Mouse (Mus musculus) forebrain, embryonic 16.5 days (tissue): Measurements from ENCODE around the gene Rab21. TPM values are rescaled to one million over a fixed set of nuclear protein-coding genes. Genes with fewer than 3 reads are reported as not detected.

Experiments used
- ATAC-seq: fragments of 200-750 bp; cut with Nextera tagmentation; 2 replicates; pipeline ENCODE4 v1.8.0; 2017; ENCODE audit warnings: mild to moderate bottlenecking, moderate library complexity
- H3K27ac ChIP-seq: fragments of 300-500 bp; sonication (generic); 2 replicates; pipeline ENCODE4 v1.5.1; 2014; ENCODE audit warnings: low read length, control low read depth
- H3K27me3 ChIP-seq: fragments of 300-500 bp; sonication (generic); replicated peaks from 2 replicates; pipeline ENCODE4 v1.6.1; 2014; ENCODE audit warnings: low read length; ENCODE audit not compliant: control insufficient read depth, insufficient read depth
- H3K36me3 ChIP-seq: fragments of 300-500 bp; sonication (generic); 2 replicates; pipeline ENCODE4 v1.6.1; 2014; ENCODE audit not compliant: control insufficient read depth, insufficient read depth
- H3K4me1 ChIP-seq: fragments of 300-500 bp; sonication (generic); replicated peaks from 2 replicates; pipeline ENCODE4 v1.6.1; 2014; ENCODE audit warnings: low read length; ENCODE audit not compliant: control insufficient read depth, insufficient read depth
- H3K4me2 ChIP-seq: fragments of 300-500 bp; sonication (generic); 2 replicates; pipeline ENCODE4 v1.6.1; 2014; ENCODE audit warnings: mild to moderate bottlenecking, low read length, control low read depth
- H3K4me3 ChIP-seq: fragments of 300-500 bp; sonication (generic); replicated peaks from 2 replicates; pipeline ENCODE4 v1.5.1; 2014; ENCODE audit warnings: mild to moderate bottlenecking, low read length, control low read depth
- H3K9ac ChIP-seq: fragments of 300-500 bp; sonication (generic); replicated peaks from 2 replicates; pipeline ENCODE4 v1.6.1; 2014; ENCODE audit warnings: low read depth, low read length, control low read depth
- H3K9me3 ChIP-seq: fragments of 300-500 bp; sonication (generic); 2 replicates; pipeline ENCODE4 v1.6.1; 2016; ENCODE audit warnings: low read length; ENCODE audit not compliant: control insufficient read depth
- WGBS: fragments of 180-500 bp; shearing (Covaris S2); extraction: QIAGEN DNeasy Blood & Tissue Kit; methylation state at CpG from one replicate; pipeline ENCODE4 v1.1.7; 2014; 5-methylcytosine and 5-hydroxymethylcytosine counted together
- polyA plus RNA-seq: library from polyadenylated mRNA; unstranded; fragments of >200 nt; fragmentation: Nextera tagmentation; extraction: Ambion mirVana; gene quantifications from 2 replicates; pipeline ENCODE4 v1.2.1, GENCODE M21; 2015

Rab21 gene
- polyA plus RNA-seq, 1 experiment from 2014 or later: 5.1 TPM

DNA sequence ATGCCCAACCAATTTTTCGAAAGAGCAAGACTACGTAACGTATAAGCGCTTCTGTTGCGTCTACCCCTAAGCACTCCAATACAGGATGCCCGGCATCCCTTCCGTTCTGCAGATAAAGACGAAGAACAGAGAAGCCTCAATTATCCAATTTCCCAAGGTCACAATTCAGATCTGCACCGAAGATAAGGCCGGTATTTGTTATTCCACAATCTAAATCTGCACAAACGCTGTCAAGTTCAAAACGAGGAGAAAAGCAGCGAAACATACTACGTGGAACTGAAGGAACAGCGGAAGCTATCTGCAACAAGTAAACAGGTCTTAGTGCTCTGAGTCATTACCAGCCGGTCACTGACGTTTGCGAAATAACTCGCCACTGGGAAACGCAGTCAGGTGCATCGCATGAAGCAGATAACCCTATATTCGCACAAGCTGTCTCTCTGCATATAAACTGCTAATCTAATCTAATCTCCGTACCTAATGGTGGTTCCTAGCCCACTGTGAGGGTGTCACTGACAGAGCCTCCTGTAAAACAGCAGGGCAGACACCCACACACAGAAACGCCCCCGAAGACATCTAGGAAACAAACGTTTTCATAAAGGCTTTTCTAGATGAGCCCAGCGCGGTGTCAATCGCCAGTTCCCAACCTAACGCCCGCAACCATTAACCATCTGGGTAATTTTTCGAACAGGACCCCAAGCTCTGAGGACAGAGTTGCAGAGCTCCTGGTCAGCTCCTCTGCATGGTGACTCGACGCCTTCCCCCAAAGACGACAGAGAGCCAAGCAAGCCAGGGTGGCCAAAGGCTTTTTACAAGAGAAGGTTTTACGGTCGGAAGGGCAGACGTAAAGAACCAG lies 64.9 kb downstream of the Rab21 start:
- no peak for ATAC-seq
- no peak overlapping the region for H3K27ac ChIP-seq
- no peaks in the 10 kb centered on the region for H3K27me3 ChIP-seq
- peak overlapping the region; percentile 69 for H3K4me2 ChIP-seq
- H3K4me3 ChIP-seq: peak overlapping the region; percentile 88
- WGBS: 38% methylated on average over 34 of the region's 38 CpGs
- H3K4me1 ChIP-seq: peaks cover 19% of the 10 kb centered on the region
- no peaks in the 10 kb centered on the region for H3K9me3 ChIP-seq
- H3K36me3 ChIP-seq: no peaks in the 10 kb centered on the region
- H3K9ac ChIP-seq: peak overlapping the region; percentile 89

DNA sequence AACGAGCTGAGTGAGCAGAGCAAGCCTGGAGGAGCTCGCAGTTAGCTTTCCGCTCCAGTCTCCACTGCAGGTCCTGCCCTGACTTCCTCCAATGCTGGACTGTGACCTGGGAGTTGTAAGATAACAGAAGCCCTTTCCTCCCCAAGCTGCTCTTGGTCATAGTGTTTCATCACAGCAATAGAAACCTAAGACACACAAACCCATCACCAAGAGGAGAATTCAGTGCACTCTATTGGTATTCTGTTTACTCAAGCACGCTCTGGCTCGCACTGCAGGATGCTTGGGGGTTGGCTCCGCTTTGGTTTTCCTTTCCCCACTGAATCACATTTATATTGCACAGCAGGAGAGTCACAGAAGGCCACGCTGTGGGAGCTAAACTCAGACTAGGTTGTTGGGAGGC lies 67.4 kb downstream of the Rab21 start:
- no peak overlapping the region for H3K27ac ChIP-seq
- peaks cover 19% of the 10 kb centered on the region for H3K4me1 ChIP-seq
- H3K9ac ChIP-seq: no peak overlapping the region
- H3K4me3 ChIP-seq: no peak overlapping the region
- H3K27me3 ChIP-seq: no peaks in the 10 kb centered on the region
- 43% methylated on average over 7 of the region's 7 CpGs for WGBS
- H3K36me3 ChIP-seq: no peaks in the 10 kb centered on the region
- H3K9me3 ChIP-seq: no peaks in the 10 kb centered on the region
- no peak overlapping the region for H3K4me2 ChIP-seq
- no peak for ATAC-seq

DNA sequence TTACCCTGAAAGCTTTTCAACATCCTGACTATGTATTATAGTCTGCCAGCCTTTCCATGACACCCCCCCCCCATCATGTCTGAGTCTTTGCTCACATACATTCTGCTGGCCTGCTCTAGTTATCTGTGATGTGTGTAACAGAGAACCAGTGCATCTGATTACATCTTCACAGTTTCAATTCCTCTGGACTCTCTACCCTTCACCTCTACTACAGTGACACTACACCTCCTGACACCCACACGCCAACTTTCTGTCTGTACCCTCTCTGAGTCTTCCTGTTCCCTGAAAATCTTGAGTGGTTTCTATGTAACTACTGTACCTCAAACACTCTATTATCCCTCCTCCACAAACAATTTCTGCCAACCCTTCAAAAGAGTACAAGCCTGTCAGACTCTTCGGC lies 69.9 kb downstream of the Rab21 start:
- ATAC-seq: no peak
- Histone ChIP-seq H3K27me3 (no peaks in the 10 kb centered on the region), H3K9me3 (no peaks in the 10 kb centered on the region), H3K4me3 (no peak overlapping the region), H3K9ac (no peak overlapping the region), H3K36me3 (no peaks in the 10 kb centered on the region), H3K4me2 (no peak overlapping the region), H3K4me1 (peaks cover 12% of the 10 kb centered on the region), H3K27ac (no peak overlapping the region)
- 94% methylated on average over 2 of the region's 2 CpGs for WGBS

DNA sequence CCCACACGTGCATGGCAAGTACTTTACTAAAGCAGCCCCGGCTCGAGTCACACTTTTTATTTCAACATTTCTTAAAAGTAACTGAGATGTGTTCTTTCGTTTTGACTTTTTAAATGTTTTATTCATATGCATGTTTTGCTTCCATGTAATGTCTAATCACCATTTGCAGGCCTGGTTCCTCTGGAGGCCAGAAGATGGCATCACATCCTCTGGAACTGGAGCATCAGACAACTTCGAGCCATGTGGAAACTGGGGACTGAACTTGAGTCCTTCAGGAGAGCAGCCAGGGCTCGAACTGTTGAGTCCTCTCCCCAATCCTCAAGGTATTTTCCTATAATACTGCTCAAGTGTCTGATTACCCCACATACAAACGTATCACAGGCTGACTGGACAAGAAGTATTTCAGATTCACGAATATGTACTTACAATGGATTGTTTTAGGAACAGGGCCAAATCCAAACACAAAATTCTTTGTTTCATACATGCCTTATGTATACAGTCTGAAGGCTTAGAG lies 74.3 kb downstream of the Rab21 start:
- no peak for ATAC-seq
- Histone ChIP-seq H3K9ac (no peak overlapping the region), H3K4me3 (no peak overlapping the region), H3K4me1 (no peaks in the 10 kb centered on the region), H3K36me3 (peaks cover 17% of the 10 kb centered on the region), H3K27me3 (no peaks in the 10 kb centered on the region), H3K9me3 (no peaks in the 10 kb centered on the region), H3K4me2 (no peak overlapping the region), H3K27ac (no peak overlapping the region)
- 84% methylated on average over 8 of the region's 8 CpGs for WGBS

- Histone ChIP-seq H3K9ac (no peak overlapping the region), H3K4me1 (no peaks in the 10 kb centered on the region), H3K4me2 (no peak overlapping the region), H3K4me3 (no peak overlapping the region), H3K36me3 (peaks cover 17% of the 10 kb centered on the region), H3K27me3 (no peaks in the 10 kb centered on the region), H3K27ac (no peak overlapping the region), H3K9me3 (no peaks in the 10 kb centered on the region)
- 84% methylated on average over 4 of the region's 4 CpGs for WGBS
- ATAC-seq: no peak
Observed at GRCm38 (mm10) chr10:115237931-115238330, 77.5 kb downstream of the Rab21 start.

Other genes starting within 250 kb of the Rab21 start
- 0.24 and 0.25 TPM in 2 replicates for gene Tph2, start 130.6 kb downstream of the Rab21 start, polyA plus RNA-seq
- gene Tbc1d15, start 64.1 kb downstream of the Rab21 start, polyA plus RNA-seq: 39.9 and 41.0 TPM in 2 replicates
- 40.8 and 43.9 TPM in 2 replicates for gene Tmem19, start 46.9 kb upstream of the Rab21 start, polyA plus RNA-seq
- 27.2 and 30.7 TPM in 2 replicates for gene Thap2, start 68.8 kb upstream of the Rab21 start, polyA plus RNA-seq
- 17.5 and 21.2 TPM in 2 replicates for gene Zfc3h1, start 69.4 kb upstream of the Rab21 start, polyA plus RNA-seq